Mouse (Mus musculus) spleen, adult 18-20 months (tissue): ENCODE measurements around the gene Tmem94.
"Not testable (repeated sequence)": the region's sequence is repeated elsewhere in the genome, so short reads cannot be mapped to it uniquely, and the experiment has no call there.

Source experiments
- DNase-seq, 2 experiments: peaks; one replicate each; pipeline ENCODE4 v3.0.0; 2022; ENCODE audit warnings: mixed read lengths in 2 of 2

Tmem94 gene

DNA sequence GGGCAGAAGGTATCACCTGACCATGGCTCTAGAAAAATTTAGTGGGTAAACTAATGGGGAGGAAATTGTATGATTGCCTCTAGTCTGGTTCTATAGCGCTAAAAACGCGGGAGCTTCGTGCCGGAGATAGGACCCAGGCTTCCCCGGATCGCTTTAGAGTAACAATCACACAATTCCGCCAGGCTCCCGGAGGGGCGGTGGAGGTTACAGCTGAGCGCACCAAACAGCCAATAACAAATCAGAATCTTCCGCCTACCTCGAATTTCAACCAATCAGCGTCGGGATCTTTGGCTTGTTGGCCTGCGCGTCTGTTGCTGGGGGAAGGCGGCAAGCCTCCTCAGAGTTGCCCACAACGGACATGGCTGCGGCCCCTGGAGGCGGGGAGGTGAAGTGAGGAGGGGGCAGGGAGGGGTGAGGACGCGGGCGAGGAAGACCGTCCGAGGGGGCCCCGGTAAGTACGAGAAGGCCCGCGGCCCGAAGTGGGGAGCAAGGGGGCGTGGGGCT is at the start of gene Tmem94:
Gene Tmem94 (plus strand): TSS at position 331 of the 504 bp plus-strand sequence.
- DNase-seq = peak; percentile 93

- peak; percentile 57 to 70 for DNase-seq
These were observed 48.6 kb upstream of the Tmem94 start for GRCm38 (mm10) chr11:115716410-115717338.

DNA sequence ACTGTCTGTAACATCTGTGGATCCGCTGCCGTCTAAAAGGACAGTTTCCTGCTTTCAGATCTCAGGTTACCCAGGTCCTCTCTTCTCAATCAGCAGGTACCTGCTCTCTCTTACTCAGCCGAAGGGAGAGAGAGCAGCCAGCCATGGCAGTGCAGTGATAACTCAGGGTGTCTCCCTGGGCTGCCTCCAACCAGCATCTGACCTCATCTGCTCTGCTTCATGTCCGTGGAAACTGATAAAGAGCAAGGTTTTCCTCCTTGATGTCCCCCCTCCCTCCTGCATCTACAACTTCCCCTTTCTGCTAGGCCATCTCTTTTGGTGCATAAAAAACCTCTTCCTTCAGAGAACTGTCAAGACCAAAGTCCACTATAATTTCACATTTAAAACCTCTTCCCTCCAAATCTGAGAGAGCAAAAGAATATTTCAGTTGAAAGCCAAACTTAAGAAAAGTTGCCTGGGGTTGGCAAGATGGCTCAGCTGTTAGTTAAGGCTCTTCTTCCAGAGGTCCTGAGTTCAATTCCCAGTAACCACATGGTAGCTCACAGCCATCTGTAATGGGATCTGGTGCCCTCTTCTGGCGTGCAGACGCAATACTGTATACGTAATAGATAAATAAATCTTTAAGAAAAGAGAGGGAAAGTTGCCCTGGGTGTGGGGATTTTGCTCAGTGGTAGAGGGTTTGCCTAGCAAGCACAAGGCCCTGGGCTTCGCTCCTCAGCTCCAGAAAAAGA is 47.4 kb upstream of the Tmem94 start:
- peak; percentile 55 to 65 for DNase-seq

DNA sequence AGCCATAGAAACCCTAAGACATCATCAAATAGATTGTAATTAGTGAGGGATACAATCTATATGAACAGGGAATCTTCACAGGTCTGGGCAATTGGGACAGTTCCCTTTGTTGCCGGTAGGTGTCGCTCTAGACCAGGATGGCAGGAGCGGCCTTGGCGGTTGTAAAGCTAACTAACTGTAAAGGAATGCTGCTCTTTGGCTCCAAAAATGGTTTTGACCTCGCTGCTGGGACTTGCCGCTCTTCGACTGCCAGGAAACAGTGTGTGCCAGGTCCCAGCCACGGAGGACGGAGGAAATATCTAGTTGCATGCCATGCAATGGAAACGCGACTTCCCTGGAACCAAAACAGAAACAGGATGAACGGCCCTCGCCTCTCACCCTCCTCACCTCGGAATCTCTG is 42.6 kb upstream of the Tmem94 start:
- DNase-seq = peak; percentile 56 to 77

DNA sequence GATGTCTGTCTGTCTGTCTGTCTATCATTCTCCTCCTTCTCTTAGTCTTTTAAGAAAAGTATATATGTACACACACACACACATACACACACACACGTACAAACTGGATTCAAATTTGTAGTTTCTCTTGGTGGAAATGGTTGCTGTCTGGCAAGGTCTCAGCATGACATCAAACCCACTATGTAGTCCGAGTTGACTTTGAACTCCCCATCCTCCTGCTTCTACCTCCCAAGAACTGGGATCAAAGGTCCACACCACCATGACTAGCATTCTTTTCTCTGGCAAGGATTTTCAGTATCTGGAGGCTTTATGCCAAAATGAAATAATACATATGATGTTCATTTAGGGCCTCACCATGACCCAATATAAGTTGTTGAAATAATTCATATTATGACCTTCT is 42.0 kb upstream of the Tmem94 start:
- no peak for DNase-seq

DNA sequence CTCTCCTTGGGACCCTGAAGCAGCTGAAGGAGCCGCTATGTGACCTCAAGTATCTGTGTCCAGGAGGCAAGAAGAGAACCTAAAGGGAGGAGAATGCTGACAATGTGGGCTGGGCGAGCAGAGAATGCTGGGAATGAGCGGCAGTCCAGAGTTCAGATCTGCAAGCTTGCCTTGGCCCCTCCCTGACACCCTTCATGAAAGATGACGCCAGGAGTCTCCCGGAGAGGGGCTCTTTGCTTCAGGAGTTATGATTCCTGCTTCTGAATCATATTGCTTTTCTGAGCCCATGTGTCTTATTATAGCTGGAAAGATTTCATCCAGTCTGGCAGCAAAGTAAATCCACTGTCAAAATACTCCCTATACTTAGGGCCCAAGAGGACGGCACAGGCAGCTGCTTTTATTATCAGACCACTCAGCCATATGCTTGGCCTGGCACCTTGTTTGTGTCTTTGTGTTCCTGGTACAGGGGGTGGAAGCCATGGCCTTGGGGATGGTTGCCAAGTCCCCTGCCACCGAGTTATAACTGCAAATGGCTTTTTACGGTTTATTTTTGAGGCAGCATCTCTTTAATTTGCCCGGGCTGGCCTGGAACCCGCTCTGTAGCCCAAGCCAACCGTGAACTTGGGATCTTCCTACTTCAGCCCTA is 31.1 kb upstream of the Tmem94 start:
- DNase-seq = no peak

DNA sequence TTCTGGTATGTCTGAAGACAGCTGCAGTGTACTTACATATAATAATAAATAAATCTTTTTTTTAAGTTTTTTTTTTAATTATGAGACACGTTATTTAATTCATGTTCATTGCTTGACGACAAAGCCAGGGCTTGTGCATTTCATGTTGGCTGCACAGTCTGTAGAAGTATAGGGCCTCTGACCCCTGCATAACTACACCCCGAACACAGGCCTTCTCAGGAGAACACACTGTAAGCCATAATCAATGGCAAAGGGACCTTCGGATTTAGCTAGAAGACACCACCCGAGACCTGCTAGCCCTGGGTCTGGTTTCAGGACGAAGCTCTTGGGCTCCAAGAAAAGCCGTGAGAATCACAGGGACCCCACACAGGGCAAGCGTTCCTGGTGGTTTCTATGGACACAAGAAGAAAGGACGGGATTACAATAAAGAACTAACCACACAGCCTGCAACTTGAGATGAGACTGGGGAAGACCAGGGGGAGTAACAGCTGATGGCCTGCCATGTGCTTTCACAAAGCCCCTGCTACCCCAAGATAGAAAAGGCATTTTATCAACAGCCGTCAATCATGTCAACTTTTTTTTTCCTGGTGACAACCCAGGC is 27.5 kb upstream of the Tmem94 start:
- DNase-seq = no peak

- DNase-seq = no peak
These were observed 26.9 kb upstream of the Tmem94 start for GRCm38 (mm10) chr11:115738275-115738885.

- no peak for DNase-seq
These were observed 24.2 kb upstream of the Tmem94 start for GRCm38 (mm10) chr11:115741070-115741469.

- DNase-seq = no peak
These were observed 22.3 kb upstream of the Tmem94 start for GRCm38 (mm10) chr11:115742926-115743325.

- no peak for DNase-seq
These were observed 20.8 kb upstream of the Tmem94 start for GRCm38 (mm10) chr11:115744385-115744784.

- no peak for DNase-seq
These were observed 19.1 kb upstream of the Tmem94 start for GRCm38 (mm10) chr11:115746109-115746508.

GRCm38 (mm10) chr11:115746762-115747161 is 18.5 kb upstream of the Tmem94 start:
- DNase-seq = no peak

DNA sequence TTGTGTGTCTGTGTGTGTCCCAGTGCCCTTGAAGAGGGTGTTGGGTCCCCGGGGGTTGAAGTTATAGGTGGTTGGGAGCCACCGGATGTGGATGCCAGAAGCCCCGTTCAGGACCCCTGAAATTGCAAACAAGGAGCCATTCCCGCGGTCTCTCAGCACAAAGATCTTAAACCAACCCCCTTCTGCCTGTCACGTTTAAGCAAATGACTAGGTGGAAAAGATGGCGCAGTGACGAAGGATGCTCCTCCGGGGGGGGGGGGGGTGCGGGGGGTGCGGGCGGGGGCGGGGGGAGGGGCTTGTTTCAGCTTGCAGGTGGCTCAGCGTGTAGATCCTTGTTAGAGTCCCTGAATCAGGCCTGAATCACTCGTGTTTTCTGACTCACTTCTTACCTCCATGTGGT is 17.9 kb upstream of the Tmem94 start:
- no peak for DNase-seq

GRCm38 (mm10) chr11:115749834-115750233 is 15.4 kb upstream of the Tmem94 start:
- DNase-seq = no peak

- no peak for DNase-seq
These were observed 13.5 kb upstream of the Tmem94 start for GRCm38 (mm10) chr11:115751725-115752124.

DNA sequence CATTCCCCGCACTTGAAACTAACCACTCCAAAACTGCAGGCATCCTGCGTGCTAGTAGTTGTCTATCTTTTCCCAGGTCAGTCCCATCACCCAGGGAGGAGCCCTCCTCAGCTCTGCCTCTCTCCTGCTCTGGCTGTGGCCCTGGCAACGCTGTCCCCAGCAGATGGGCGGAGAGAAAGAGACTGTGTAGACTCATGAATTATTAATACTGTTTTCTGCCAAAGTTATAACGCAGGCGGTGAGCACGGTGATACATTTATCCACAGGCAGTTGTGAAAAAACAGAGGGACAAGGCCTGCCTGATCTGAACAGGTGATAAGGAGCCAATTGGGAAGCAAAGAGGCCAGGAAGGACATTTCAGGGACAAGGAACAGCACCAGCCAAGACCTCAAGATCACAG is 12.6 kb upstream of the Tmem94 start:
- no peak for DNase-seq

- no peak for DNase-seq
These were observed 11.7 kb upstream of the Tmem94 start for GRCm38 (mm10) chr11:115753485-115753884.

DNA sequence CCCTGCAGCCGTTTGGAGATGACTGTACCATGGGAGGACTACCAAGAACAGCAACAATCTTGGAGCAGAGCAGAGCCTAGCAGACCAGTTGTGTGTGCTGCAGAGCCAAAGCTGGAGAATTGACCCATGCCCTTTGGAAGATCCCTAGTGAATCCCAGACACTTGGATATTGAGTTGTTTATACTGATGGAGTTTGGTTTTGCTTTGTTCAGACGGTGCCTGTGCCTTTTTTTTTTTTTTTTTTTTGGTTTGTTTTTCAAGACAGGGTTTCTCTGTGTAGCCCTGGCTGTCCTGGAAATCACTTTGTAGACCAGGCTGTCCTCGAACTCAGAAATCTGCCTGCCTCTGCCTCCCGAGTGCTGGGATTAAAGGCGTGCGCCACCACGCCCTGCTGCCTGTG is 3.1 kb upstream of the Tmem94 start:
- DNase-seq = not testable (repeated sequence)

DNA sequence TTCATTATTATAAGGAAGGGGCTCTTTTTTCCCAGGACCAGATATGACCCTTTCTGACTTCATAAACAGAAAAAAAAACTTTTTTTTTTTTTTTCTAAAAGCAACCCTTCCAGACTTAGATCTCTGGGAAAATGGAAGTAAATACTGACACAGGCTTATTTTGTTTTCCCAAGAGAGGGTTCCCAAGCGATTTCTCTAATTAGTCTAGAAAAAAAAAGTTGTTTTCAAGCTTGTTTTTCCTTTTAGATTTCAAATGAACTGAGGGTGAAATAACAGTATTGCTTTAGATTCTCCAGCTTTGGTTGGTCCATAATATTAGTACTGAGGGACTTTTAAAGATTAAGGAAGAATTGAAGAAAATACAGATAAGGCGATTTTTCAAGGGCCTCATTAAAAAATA is 535 bp upstream of the Tmem94 start:
- no peak for DNase-seq

GRCm38 (mm10) chr11:115765607-115766141 is 441 bp downstream of the Tmem94 start:
- peak in 1 of 2 experiments; percentile 44 for DNase-seq

DNA sequence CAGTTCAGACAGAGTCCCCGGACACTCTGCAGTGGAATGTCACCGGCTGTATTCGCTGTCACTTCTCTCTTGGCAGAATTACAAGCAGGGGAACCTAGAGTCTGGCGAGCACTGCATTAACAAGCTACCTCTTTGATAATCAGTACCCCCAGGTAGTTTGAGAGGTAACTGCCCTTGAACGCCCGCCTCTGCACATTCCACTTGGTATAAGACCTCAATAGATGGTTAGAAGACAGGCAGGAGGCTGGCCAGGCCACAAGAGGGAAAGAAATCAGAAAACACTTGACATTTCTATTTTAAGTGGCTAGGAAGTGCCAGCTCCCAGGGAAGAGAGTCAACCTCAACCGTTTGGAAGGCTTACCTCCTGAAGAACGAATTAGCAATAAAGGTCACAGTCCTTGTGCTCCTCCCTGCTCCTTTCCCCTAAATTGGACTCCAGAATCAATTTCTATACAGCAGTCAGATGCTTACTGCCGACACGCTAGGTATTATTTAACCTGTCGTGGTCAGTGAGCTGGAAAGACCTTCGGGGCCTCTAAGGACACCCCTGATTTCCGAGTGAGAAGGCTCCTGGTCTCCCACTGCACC is 1.2 kb downstream of the Tmem94 start:
- DNase-seq = peak in 1 of 2 experiments; percentile 13
